Mouse (Mus musculus) cerebellum, adult (tissue): Measurements from ENCODE around the gene Irs2.

Experiments used
- ATAC-seq: cut with Nextera tagmentation; 2 replicates; pipeline ENCODE4 v1.9.2; 2017; ENCODE audit warnings: mild to moderate bottlenecking, moderate library complexity, mixed read lengths; ENCODE audit not compliant: insufficient number of reproducible peaks, low FRiP score, low TSS enrichment

Gene Irs2

DNA sequence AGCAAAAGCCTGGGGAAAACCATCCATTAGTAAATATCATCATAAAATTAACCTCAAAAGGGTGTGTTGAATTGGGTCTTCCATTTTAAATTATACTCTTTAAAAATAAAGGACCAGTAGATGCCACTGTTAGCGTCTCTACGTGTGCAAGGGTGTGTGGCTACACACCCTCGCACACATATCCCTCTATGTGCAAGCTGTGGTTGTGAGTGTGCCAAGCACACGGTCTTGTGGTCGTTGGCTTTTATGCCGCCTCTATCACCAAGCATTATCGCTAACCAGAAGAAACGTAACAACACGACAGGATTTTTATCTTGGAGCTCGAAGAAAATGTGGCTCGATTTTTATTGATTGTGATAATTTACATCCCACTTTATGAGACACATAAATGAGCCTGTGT is 2.1 kb upstream of the Irs2 start:
- no peak for ATAC-seq

DNA sequence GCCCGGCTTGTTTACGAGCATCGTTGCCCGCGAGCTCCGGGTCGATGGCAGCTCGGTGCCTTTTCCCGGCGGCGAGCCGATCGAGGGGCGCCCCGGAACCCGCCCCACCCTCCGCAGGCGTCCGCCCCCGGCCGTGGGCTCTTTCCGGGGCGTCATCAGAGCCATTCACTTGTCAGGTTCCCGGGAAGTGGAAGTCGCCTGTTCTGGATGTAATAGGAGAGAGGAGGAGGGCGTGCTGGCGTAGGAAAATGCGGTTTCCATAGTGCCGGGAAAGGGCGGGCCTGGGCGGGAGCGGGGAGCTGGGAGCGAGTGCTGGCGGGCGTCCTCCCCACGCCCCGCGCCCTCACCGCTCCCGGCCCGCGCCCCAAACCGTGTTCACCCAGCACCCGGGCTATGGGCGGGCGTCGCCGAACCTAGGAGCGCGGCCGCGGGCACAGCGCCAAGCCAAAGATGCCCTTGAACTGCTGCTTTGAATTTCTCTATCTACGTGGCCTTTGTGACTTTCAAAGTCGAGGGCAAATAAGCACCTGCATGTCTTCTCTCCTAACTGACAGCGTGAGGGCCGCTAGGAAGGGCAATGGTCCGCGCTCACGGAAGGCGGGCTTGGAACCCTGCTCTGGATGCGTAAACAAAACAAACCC is 1.3 kb upstream of the Irs2 start:
- ATAC-seq = peak; percentile 29

DNA sequence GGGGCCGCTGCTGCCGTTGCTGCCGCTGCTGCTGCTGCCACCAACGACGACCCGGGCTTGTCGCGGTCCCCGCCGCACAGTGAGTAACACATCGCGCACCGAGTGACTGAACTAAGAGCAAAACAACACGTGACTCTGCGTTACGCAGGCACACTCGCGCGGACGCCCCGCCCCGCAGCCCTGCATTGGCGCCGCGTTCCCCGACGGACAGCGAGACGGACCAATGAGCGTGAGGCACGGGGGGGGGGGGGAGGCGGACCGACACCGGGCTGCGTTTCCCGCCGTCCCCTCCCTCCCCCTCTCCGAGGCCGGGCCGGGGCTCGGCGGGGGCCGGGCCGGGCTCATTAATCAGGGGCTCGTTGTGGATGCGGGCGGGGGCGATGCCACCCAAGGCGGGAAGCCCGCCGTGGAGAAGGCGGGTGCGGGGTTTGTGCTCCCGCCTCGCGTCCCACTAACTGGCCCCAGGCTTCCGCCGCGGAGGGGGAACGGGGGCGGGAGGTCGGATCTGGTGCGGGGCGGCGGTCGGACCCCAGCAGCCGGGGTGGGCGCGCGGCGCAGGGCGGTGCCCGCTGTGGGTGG is 673 bp upstream of the Irs2 start:
- peak; percentile 75 for ATAC-seq

DNA sequence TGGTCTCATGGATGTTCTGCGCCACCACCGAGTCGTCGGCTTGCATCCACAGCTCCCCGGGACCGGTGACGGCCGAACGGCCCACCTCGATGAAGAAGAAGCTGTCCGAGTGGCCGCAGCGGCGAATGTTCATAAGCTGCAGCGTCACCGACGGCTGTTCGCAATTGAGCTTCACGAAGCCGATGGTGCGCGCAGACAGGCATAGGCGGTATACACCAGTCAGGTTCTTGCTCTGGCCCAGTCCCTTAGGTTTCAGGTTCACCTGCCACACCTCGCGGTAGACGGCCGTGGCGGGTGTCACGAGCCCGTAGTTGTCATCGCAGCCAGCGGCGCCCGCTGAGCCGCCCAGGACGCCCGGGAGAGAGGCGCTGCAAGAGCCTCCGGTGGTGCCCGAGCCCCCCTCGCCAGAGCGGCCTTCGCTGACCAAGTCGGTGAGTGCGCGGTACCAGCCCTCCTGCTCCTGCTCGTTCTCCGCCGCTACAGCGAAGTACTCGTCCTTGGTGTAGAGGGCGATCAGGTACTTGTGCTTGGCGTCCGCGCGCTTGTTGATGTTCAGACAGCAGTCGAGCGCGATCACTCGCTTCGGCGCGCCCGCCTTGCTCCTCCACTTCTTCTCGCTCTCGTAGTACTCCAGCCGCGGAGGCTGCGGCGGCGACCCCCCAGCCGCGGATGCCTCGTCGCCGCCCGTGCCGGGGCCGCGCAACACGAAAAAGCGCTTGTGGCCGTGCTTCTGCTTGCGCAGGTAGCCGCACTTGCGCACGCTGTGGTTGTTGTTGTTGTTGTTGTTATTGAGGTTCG is 478 bp downstream of the Irs2 start:
- 0 out of 2 replicates have a peak, but pooled peaks have one; percentile 4 for ATAC-seq

DNA sequence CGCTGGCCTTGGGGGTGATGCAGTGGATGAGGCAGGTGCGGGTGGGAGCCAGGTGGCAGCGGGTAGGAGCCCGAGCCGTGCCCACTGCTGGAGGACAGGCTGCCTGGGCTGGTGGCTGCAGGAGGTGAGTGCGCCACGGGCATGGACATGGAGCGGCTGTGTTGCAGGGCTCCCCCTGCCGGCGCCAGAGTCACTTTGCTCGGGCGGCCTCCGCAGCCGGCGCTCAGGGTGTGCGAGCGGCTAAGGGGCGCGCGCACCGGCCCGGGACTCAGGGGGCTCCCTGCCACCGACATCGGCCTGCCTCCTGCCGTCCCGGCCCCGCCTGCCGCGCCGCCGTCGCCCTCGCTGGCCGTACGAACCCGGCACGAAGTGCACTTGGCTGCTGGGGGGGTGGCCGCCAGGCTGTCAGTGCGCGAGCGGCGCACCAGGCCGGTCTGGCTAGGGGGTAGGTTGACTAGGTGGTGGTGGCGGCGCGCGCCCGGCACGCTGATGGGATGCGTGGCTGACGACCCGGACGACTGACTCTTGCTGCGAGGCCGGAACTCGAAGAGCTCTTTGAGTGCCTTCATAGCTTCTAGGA is 1.2 kb downstream of the Irs2 start:
- peak; percentile 49 for ATAC-seq

DNA sequence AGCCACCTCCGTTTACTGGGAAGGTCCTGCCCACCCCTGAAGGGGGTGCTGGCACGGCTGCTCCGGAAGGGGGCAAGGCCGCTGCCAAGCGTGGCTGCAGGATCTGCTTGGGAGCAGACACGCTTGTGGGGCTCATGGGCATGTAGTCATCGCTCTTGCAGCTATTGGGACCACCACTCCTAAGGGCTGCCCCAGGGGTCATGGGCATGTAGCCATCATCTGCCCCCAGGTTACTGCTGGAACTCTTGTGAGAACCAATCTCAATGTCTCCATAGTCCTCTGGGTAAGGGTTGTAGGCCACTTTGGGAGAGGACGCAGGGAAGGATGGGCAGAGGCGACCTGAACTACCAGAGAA is 2.0 kb downstream of the Irs2 start:
- ATAC-seq = no peak

DNA sequence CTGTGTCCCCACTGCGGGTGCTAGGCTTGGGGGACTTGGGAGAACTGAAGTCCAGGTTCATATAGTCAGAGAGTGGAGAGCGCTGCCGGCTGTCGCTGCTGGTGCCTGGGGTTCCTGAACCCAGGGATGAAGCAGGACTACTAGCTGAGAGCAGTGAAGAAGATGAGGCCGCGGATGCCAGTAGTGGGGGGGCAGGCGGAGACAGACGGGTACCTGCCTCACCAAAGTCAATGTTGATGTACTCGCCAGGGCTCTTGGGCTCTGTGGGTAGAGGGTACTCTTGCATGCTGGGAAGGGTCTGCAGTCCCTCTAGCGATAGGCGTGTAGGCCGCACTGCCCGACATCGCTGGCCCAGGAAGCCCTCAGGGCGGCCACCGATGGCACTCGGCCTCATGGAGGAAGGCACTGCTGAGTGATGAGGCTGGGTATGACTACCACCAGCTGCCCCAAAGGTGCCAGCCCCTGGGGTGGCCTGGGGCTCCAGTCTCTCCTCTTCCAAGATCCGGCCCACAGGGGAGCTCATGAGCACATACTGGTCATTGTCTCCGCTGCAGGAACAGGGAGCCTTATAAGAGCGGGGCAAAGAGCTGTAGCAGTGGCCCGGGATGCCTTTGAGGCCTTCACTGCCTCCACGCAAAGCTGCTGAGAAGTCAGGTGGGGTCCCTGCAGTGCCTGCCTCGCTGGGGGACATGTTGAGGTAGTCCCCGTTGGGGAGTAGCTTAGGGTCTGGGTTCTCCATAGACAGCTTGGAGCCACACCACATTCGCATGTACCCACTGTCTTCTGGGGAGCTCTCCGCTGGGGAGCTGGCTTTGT is 2.6 kb downstream of the Irs2 start:
- ATAC-seq = no peak

DNA sequence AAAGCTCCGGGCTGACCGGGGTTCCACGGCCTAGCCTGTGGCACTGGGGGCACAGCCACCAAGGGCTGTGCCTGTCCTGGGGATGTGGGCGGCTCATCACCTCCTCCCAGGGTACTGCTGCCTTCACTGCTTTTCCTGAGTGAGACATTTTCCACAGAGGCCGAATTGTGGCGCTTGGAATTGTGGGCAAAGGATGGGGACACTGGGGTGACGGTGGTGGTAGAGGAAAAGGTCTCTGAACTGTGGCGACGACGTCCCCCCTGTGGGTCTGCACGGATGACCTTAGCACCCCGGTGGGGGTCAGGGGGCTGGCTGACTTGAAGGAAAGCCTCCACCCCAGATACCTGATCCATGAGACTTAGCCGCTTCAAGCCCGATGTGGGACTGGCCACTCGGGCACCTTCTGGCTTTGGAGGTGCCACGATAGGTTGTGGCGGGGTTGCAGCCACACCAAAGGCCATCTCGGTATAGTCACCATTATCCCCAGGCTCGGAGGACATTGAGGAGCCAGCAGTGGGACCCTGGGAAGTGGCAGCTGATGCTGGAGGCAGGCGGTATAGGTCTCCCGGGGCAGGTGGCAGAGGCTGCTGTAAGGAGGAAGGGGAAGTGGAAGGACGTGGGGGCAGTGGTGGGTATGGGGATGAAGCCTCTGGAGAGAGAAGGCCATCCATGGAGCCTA is 3.3 kb downstream of the Irs2 start:
- ATAC-seq = no peak

DNA sequence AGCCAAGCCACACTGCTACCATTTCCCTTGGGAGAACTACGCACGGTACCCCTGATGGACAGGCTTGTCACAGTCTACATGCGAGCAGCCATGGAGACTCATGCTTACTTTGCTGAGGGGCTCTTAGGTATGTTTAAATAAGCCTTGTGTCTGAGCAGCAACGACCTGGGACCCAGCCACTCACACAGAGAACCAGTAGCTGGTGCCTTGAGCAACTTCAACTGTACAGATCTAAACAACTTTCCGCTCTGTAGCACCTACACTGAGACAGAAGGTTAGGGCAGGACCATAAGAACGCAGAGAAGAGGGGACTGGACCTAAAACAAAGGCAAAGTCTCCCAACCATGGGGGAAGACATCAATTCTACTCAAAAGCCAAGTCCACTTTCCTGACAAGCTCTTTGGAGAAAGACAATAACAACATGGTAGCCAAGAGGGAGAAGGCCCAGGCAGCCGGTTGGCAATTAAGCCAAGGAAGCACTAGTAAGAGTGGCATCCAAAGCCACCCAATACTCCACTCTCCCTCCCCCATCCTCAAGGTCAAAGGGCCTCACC is 4.3 kb downstream of the Irs2 start:
- ATAC-seq = no peak

DNA sequence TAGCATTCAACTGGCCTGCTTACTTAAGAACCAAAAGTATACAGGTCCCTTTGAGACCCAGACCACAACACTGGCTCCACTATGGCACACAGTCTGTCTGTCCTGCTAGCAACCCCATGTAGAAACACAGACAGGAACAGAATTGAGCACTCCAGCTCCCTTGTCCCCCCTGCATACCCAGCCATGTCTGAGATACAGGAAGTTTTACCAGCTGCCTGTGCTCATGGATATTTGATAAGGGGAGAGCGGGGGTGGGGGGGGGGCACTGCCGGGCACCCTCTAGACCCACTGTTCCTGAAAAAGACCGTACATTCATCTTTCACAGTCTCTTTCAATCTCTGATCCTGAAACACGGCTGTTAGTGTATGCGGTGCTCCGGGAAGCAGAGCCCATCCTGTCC is 5.0 kb downstream of the Irs2 start:
- ATAC-seq = no peak

DNA sequence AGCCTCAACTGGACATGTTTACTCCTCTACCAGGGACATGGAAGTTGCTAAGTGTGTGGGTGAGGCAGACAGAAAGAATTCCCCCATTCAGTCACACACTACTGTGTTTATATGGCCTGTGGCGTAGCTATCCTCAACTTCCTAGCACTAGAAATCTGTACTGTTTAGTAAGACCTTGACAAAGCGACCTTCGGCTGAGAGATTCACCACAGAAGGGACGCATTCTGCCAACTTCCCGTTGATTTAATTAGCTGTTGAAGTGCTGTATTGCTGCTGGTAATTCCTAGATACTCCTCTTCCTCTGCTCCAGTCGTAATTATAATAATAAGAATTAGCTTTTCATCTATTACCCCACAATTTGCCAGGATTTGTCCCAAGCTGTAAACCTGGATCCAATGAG is 5.4 kb downstream of the Irs2 start:
- ATAC-seq = no peak

DNA sequence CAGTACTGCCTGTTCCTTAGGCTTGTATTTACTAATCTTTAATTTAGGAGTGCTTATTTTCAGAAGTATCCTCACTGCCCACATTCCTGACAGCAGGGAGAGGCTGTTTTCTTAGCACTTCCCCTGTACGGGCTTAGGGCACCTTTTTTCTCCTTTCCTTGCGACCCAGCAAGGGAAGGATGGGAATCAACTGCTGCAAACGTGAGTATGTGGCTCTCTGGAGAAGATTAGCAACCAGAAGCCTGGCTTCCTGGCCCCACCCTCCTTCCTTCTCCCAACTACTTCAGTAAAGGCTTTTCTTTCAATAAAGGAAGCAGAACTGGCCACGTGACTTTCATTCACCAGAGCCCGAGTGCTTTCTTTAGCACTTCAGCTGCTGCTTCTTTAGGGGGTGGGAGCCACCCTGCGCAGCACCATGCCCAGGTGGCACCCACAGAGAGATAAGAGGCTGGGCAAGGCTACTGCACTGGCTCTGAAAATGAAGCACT is 7.2 kb downstream of the Irs2 start:
- ATAC-seq = no peak

DNA sequence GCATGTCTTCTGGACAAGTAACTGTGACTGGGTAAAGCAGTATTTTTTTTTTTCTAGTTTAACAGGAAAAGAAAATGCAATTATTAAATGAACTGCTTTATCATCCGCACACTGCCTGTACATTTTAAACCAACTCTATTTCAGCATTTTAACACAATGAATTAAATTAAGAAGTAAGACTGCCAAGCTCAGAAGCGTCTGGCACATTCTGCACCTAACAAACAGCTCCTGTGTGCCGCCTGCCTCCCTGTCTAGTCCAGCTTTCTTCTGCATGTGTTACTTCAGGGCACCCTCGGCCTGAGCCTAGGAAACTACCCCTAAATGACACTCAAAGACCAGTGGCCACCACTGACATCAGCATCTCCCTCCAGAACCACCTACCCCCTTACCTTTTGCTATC is 8.7 kb downstream of the Irs2 start:
- no peak for ATAC-seq

DNA sequence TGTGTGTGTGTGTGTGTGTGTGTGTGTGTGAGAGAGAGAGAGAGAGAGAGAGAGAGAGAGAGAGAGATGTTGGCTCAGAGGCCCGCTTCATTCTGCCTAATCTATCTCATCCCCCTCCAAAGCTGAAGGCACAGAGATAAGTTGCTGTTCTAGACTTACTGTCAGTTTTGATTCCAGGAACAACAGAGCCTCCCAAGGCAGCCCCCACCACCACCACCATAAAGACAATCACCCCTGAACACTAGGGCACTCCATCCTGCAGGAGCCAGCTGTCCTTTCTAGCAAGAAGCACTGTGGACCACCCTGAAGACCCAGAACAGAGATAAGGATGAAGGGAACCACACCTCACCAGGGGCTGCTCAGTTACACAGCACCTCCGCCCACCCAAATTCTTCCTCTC is 12.0 kb downstream of the Irs2 start:
- ATAC-seq = no peak

DNA sequence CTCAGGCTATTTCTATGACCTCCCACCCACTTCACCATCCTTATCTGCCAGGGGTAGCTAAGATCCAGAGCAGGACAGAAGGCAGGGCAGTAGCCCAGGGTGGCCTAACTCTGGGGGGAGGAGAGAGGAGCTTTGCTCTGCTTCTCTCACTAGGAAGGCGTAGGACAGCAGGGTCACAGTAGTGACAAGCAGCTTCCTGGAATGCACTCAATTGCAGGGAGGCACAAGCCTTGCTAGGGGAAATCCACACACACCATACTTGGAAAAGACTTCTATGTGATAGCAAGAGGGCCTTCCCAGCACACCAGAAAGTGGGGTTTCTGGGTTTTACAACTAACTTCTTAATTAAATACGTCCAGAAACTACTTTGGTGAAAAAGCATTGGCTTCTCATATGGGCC is 12.5 kb downstream of the Irs2 start:
- no peak for ATAC-seq

DNA sequence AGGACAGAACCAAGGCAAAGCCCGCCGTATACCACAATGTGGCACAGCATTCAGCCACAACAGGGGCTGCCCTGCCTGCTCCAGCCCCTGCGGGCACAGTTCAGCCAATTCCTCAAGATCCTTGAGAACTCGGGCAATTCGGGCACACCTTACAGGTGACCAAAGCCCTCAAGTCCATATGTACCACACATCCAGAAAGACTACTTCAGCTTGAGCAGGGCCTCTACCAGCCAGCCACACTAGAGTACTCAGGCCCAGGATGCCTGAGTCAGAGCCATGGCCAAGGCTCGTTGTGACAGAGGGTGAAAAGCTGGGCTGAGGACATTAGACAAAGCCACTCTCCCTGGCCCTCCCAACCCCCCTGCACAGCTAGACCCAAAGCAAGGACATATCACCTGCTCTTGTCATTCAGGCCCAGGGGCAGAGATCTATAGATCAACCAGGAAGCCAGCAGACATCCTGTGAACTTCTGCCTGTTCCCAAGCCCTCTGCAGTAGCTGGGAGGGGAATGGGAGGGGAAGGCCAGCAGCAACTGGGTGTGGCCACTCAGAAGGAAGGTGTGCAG is 13.8 kb downstream of the Irs2 start:
- no peak for ATAC-seq

DNA sequence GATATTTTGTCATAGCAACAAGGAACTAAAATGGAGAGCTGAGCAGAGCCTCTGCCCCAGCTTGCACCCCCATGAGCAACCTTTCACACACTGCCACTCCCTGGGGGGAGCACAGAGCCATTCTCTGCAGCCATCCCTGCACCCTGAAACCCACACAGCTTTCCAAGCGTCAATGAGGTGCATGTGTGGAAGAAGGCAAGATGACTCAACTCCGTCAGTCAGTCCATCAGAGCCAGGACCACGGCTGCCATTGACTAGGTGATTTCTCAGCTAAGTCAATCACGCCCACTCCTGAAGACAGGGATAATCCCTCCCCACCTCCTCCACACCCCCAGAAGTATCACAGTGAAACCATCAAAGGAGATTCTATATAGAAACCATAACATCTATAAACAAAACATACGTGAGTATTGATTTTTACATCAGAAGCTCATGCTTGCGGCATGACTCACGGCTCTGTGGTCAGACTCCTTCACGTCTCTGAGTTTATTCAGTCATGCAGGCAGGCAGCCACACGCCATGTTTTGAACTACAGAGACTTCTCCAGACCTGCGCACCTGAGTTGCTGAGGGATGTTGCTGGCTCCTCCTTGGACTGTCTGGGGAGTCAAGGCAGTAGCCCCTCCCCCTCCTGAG is 14.6 kb downstream of the Irs2 start:
- ATAC-seq = no peak

DNA sequence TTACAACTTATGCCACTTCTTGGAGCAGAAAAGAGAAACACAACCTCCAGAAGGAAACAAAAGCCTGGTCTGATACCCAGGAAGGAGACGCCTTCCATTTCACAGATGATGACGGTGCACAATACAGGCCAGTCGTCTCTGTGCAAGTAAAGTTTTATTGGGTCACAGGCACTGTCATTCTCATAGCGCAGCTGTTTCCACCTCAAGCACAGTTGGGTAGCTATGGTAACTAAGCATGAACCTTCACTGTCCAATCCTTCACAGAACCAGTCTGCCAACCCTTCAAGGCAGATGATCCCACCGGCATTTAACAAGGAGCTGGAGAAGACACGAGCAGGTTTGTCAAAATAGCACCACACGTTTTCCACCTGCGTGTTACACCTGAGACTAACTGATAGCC is 16.2 kb downstream of the Irs2 start:
- ATAC-seq = no peak

DNA sequence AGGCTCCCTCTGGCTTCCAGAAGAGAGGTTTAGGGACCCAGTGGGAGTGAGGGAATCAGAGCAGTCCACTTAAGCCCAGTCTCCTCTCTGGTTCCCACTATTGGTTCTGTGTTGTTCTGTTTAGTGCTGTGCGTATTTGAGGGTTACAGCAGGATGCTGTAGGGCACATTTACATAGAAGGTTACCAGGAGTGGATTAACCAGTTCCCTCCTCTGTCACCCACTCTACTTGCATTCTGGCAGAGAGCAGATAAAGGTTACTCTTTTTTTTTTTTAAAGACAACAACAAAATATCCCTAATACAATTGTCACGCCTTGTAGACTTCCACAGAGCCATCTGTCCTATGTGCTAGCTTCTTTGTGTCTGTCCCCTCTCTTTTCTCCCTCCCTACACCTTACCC is 16.9 kb downstream of the Irs2 start:
- no peak for ATAC-seq
